Mouse (Mus musculus): Measurements from ENCODE around the gene Cltrn.

The Cltrn gene

GRCm38 (mm10) chrX:164139032-164139431, 50.4 kb downstream of the Cltrn start, which contains the start of gene Ace2:
Ace2 (plus strand) TSS chrX:164139332.
- no peak for DNase-seq (ENCODE audit: low spot score in 2 of 2)

GRCm38 (mm10) chrX:164145463-164146250, 57.0 kb downstream of the Cltrn start:
- DNase-seq (ENCODE audit: low spot score in 2 of 2), result no peak

GRCm38 (mm10) chrX:164152703-164153102, 64.1 kb downstream of the Cltrn start:
- DNase-seq (ENCODE audit: low spot score in 2 of 2), result no peak

GRCm38 (mm10) chrX:164153606-164154005, 65.0 kb downstream of the Cltrn start:
- no peak for DNase-seq (ENCODE audit: low spot score in 2 of 2)

GRCm38 (mm10) chrX:164154594-164154993, 66.0 kb downstream of the Cltrn start:
- no peak for DNase-seq (ENCODE audit: low spot score in 2 of 2)

- no peak for DNase-seq (ENCODE audit: low spot score in 2 of 2)
Observed at GRCm38 (mm10) chrX:164164681-164165080, 76.1 kb downstream of the Cltrn start.
